Mouse (Mus musculus) urinary bladder, postnatal 25 days (tissue): ENCODE data around the gene Mapk9.

Experiments
- DNase-seq: peaks from one replicate; pipeline ENCODE4 v3.0.0; 2022; ENCODE audit warnings: low spot score

The Mapk9 gene

GRCm38 (mm10) chr11:49841886-49842285 lies 4.7 kb upstream of the Mapk9 start:
- DNase-seq = no peak

GRCm38 (mm10) chr11:49842718-49843117 lies 3.8 kb upstream of the Mapk9 start:
- DNase-seq = no peak

GRCm38 (mm10) chr11:49844311-49844710 lies 2.2 kb upstream of the Mapk9 start:
- no peak for DNase-seq

- DNase-seq = peak; percentile 65
Measured at GRCm38 (mm10) chr11:49844969-49845368, 1.6 kb upstream of the Mapk9 start.

DNA sequence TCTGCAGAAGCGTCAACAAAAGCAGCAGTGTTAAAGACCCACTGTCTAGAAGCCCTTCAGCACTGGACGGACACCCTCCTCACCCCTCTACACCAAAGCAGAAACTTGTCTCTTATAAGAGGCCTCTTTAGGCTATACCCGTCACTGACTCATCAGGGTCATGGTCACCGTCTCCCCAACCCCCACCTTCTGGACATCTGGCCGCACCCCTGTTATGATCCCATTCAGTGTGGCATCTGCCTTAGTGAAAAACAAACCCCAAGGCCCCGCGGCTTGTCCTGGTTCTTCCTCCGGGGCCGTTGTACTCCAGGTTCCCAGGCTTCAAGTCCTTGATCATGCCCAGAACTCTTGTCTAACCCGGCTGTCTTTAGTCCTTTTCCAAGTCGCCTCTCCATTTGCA lies 593 bp upstream of the Mapk9 start:
- DNase-seq = no peak

DNA sequence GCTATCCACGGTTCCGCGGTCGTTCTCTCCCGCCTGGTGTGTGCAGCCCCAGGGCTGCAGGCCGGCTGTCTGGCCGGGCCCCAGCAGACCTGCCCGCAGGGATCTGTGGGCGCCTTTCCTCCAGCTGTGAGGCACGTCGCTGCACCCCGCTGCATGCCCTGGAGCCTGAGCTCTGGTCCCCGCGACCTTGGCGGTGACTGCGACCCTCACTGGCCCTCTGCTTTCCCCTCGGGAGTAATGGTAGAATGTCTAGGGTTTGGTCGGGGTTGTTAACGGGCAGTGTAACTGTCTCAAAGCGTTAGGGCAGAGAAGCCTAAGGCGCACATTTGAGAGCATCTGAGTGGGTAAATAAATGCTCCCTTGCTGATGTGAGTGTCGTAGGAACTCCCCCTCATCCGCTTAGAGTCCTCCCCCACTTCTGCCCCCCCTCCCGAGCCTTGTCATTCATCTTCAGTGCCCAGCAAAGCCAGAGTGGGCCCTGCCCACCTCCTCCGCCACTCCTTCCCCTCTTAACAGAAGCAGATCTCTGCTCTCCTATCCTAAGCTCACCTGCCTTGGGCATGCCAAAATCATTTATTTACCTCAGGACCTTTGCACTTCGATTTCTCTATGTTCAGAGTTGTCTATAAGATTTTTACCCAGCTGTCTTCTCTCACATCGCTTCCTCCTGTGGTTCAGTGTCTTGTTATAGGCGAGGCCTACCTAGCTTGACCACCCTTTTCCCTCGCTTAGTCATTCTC lies 690 bp downstream of the Mapk9 start:
- DNase-seq = no peak

- DNase-seq = no peak
Measured at GRCm38 (mm10) chr11:49847811-49848078, 1.2 kb downstream of the Mapk9 start.

- no peak for DNase-seq
Measured at GRCm38 (mm10) chr11:49848080-49848815, 1.7 kb downstream of the Mapk9 start.

DNA sequence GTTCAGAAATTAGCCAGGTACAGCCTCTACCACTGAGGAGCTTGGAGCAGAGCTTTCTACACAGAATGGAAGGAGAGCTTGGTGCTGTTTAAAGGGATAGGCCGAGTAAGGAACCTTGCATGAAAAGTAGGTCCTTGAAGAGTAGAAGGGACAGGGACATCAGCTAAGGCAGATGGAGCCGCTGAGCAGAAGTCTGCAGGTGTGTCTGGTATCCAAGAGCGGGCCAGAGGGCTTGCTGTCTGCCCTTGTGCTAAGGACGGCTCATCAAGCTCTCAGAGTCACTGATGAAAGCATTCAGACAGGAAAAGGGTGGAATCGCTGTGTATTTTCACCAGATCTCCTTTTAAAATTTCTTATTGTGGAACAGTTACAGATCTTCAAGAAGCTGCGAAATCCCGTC lies 3.8 kb downstream of the Mapk9 start:
- DNase-seq = no peak

DNA sequence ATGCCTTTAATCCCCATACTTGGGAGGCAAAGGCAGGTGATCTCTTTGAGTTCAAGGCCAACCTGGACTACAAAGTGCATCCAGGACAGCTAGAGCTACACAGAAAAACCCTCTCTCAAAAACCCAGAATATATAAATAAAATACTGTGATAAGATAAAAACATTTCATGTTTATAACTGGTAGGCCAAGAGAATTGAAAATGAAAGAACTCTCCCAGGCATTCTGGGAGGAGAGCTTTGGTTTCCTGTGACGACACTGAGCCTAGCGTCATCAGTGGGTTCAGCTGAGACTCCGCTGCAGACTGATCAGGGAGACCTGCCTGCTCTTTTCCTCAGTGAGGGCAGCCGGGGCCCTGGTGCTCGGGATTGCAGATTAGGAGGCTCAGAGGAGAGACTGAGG lies 8.6 kb downstream of the Mapk9 start:
- DNase-seq = no peak

GRCm38 (mm10) chr11:49861139-49861538 lies 14.6 kb downstream of the Mapk9 start:
- no peak for DNase-seq

DNA sequence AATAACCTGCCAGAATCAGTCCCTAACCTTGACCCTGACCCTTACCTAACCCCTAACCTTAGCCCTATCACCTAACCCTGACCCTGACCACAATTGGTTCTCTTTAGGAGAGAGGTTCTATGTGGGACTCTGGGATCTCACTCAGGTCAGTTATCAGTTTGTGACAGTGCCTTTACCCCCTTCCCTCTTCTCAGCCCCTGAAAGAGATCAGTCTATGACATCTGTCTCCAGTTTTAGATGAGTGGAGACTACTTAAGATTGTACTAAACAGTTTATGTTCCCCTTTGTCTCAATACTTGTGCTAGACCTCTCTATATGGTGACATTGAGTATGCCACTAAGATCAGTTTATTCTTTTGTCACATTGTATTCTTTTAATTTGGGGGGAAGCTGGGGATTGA lies 17.4 kb downstream of the Mapk9 start:
- no peak for DNase-seq

DNA sequence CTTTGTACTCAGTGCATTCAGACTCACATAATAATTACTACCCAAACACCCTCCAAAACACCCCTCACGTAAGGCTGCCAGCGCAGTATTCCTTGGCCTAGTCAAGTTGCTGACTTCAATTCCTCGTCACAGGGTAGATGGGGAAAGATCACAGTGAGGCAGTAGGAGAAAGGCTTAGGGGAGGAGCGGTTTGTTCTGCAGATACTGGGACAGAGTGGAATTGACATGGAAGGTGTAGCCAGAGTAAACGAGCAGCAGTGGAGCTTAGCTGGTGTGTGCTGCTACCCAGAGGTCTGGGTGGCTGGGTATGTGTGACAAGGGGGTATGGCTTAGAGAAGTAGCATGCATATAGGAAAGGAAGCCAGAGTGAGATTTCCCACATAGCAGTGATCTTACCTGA lies 20.8 kb downstream of the Mapk9 start:
- DNase-seq = no peak

DNA sequence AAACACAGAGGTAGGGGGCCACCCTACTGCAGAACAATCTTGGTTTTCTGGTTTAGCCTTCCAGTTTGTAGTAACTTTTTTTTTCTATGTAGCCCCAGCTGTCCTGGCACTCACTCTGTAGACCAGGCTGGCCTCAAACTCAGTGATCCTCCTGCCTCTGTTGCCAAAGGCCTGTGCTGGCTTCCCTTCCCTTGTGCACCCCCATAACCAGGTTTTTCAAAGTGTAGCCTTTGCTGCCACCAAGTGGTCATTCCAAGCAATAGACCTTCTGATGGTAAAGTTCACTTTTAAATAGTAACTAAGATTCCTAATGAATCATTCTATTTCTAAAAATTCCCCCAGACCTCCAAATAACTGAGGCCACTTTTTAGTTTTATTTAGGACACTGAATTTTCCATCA lies 23.2 kb downstream of the Mapk9 start:
- DNase-seq = peak; percentile 26

- DNase-seq = peak; percentile 16
Measured at GRCm38 (mm10) chr11:49871914-49872313, 25.4 kb downstream of the Mapk9 start.

GRCm38 (mm10) chr11:49872779-49873178 lies 26.2 kb downstream of the Mapk9 start:
- DNase-seq = no peak

GRCm38 (mm10) chr11:49876948-49877817 lies 30.6 kb downstream of the Mapk9 start:
- no peak for DNase-seq

DNA sequence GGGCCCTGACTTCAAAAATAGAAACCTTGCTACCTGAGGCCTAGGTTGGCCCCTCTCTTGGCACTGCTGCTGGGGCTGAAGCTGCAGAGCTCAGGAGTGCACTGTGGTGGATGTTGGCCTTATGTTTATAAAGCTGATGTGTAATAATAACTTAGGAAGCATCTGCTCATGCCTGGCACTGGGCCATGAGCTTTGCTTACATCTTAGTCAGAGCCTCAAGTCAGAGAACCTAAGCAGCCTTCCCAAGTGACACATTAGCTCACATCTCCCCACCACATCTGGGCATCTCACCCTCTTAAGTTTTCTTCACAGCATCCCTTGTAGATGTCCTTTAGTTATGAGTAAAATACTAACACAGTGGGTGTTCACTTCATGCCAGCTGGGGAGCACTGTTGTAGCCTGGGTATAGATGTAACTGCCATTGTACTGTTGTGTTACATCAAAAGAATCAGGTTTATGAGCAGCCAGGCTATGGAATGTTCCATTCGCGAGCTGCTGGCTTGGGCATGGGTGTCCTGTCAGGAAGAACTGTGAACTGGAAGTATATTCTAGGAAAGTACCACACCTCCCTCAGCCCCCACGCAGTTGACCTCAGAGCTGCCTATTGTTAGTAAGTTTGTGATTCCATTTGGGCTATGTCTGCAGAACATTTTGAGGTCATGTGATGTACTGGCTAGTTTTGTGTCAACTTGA lies 33.5 kb downstream of the Mapk9 start:
- no peak for DNase-seq

GRCm38 (mm10) chr11:49883394-49883793 lies 36.8 kb downstream of the Mapk9 start:
- DNase-seq = no peak

DNA sequence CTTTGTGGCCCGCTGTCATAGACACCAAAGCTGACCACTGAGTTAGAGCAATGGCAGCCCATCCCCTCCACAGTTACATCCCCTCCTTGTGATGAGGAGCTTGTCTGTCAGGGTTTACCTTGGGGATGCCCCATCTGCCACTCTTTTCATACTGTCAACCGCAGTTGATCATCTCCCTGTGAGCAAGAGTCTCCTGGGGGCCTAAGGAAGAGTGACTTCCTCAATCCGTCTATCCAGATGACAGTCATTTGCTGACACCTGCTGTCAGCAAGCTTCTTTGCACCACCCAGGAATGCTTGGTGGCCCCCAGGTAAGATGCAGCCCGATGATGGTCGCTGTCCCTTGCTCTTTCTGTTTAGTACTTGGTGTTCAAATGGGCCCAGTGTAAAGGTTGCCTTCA lies 41.9 kb downstream of the Mapk9 start:
- no peak for DNase-seq

GRCm38 (mm10) chr11:49891993-49892392 lies 45.4 kb downstream of the Mapk9 start:
- DNase-seq = no peak

- DNase-seq = no peak
Measured at GRCm38 (mm10) chr11:49893806-49894205, 47.3 kb downstream of the Mapk9 start.
